Mouse (Mus musculus): ENCODE measurements around the gene Ccdc66. TPM values are rescaled to one million over a fixed set of nuclear protein-coding genes. Genes with fewer than 3 reads are reported as not detected.

The Ccdc66 gene
- polyA plus RNA-seq, 1 experiment from 2014 or later = 17.2 TPM

DNA sequence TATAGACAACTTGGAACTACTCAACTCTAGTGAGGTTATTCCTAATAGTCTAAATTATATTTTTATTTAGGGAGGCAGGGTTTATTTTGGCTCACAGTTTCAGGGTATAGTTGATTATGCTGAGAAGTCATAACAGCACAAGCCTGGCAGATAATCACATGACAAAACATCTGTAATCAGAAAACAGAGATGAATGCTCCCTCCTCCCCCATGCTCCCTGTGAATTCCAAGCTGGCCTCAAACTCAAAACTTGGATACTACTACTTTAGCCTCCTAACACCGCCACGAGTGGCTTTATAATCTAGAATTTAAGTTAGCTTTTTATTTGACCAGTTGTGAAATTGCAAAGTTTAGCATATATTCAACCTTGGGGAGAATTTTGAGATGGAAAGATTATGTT, 76.2 kb downstream of the Ccdc66 start:
- DNase-seq (ENCODE audit: low spot score) = no peak
- H3K4me1 ChIP-seq = peaks cover 14% of the 10 kb centered on the region
- peaks cover 65% of the 10 kb centered on the region for H3K36me3 ChIP-seq
- 0 out of 2 replicates have a peak, but pooled peaks cover 3% of the 10 kb centered on the region for H3K9me3 ChIP-seq (replicated peaks)
- H3K27me3 ChIP-seq (ENCODE audit: low read depth, poor library complexity, severe bottlenecking) = no peaks in the 10 kb centered on the region
- 95% methylated on average over 2 of the region's 2 CpGs for WGBS
- H3K4me3 ChIP-seq = no peak overlapping the region
- H3K27ac ChIP-seq = no peak overlapping the region

Other genes starting within 250 kb of the Ccdc66 start
- 11.9 and 15.3 TPM in 2 replicates for gene Fam208a, start 79.6 kb downstream of the Ccdc66 start, polyA plus RNA-seq (2016; fragmentation: Nextera tagmentation; extraction: Ambion mirVana)
- gene Erc2, start 114.0 kb upstream of the Ccdc66 start, polyA plus RNA-seq (2016; fragmentation: Nextera tagmentation; extraction: Ambion mirVana) = 3.7 and 4.8 TPM in 2 replicates

Data from limb, embryonic 10.5 days (tissue).